Mouse (Mus musculus): ENCODE measurements around the gene Arpc5.
"Not testable (repeated sequence)": the region's sequence is repeated elsewhere in the genome, so short reads cannot be mapped to it uniquely, and the experiment has no call there.

Gene Arpc5

DNA sequence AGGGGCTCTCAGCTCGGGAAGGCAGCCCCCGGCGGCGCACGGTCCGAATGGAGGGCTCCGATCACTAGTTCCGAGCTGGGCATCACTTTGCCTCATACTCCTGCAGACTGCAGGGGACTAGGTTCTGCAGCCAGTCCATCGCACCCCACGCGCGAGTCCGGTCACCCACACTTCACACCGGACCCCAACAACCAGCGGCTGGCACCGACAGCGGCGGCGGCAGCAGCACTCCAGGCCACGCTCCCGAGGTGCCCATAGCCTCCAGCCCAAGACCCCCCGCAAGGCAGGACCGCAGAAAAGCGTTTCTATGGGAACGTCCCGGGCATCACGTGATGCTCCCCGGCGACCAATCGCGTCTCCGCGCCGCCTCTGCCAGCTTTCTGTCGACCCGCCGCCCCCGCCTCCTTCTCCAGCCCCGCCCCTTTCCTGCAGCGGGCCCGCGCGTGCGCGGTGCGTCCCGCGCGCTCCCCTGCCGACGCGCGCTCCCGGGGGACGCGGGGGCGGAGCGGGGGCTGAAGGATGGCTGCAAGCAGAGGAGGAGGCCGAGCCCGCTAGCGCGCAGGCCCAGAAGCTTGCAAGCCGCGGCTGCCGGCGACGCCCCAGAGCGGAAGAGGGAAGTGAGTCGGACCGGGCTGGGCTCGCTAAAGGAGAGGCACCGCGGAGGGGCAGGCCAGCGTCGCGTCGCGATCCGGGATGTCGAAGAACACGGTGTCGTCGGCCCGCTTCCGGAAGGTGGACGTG is at the start of gene Arpc5, which contains the start of gene Rgl1:
Gene Arpc5, plus strand, starts transcription at position 511 of the 741 bp plus-strand sequence.
Gene Rgl1, minus strand, starts transcription at position 320 of the 741 bp plus-strand sequence.
- DNase-seq, result peak; percentile 98

DNA sequence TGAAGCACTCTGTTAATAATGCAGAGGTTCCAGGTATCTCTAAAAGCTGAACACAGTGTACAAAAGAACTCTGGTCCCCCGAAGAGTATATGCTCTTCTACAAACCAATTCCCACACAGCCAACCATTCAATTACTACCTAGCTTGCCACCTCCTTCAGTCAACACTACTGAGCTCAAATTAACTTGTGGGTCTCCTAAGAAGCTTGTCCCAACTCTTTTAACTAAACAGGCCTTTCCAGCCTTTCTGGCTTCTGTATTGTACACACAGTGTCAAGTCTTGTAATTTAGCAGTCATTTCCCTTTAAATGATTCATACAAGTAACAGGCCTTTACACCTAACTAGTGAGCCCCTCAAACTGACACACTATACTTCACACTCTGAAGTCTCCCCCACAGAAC is 49.0 kb upstream of the Arpc5 start:
- DNase-seq, result no peak

DNA sequence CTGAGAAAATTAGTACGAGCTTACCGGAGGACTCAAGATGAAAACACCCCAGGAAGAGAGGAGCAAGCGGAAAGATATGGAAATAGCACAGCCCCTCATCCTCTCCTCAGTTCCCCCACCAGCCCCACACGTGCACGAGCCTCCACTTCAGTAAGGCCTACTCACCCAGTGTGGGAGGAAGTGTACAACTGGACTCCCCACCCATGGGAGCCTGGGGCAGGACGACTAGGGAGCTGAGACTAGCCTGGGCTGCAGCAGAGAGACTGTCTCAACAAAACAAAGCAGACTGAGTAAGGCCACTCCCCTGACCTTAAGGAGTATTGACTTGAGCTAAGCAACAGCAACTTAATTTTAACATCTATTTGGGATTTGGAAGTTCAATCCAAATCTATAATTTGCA is 48.1 kb upstream of the Arpc5 start:
- DNase-seq, result no peak

DNA sequence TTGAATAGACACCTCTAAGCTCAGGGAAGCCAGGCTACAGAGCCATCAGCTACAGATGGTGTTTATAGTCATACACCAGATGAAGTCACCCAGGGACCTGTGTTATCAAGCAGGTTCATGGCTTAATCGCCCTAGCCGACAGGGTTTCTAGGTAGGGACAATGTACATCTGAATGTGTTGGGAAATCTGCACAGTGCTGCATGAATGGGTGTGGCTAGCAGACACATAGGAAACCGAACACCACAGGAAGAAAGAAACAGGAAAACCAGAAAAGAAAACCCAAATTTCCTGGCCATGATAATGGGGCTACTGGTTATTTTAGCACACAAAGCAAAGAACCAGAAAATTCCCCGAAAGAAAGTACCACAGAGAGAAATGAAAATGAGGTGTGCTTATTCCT is 45.4 kb upstream of the Arpc5 start:
- no peak for DNase-seq

DNA sequence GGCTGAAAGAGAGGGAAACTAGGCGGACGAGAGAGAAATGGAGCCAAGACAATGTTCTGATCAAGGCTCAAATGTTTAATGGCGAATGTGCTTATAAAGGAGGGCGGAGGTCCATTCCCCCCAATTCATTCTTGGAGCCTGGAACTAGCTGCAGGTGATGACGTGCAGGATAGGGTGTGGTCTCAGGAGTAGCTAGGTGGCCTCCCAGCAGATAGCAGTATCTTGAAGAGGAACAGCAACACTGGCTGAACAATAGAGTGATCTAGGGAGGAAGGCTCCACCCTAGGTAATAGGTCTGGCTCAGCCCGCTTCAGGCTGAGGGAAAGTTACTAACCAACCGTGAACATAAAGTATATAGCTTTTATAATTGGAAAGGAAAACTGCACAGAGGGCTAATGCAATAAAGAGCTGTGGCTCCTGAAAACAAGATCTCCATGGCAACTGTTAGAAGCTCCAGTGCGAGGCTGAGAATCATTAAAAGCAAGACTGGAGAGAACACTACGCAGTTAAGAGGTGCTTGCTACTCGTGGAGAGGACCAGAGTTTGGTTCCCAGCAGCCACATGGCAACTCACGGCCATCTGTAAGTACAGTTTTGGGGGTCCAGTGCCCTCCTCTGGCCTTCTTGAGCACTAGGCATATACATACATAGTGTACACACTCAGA is 44.7 kb upstream of the Arpc5 start:
- no peak for DNase-seq

DNA sequence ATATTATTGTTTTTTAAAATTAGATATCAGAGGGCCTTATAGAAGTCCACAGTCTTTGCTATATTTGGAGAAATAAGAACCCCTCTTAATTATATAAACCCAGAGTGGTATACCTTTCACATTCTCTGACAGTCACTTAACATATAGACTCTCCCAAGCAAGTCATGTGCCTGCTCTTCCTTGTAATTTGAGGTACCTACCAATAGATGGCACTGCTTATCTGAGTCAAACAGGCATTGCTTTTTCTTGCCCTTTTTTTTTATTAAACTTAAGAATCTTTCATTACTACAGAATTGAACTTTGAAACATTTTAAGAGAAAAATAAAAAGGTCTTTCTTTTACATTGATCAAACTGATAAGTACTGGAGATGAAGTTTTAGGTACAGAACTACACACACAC is 42.1 kb upstream of the Arpc5 start:
- DNase-seq, result no peak

DNA sequence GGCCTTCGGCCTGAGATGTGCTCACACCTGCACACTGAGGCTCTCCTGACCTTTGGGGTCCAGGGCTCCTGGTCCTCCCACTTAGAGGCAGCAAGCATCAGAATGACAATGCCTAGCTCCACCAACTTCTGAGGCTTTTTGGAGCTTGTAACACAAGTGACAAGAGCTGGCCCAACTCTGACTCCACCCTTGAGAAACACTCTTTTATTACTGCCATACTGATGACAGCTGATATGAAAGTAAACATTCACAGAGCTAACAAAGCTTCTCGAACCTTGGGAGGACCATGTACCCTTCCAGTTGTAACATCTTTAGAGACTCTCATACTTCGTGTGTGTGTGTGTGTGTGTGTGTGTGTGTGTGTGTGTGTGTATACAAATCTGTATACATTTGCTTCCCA is 40.2 kb upstream of the Arpc5 start:
- no peak for DNase-seq

DNA sequence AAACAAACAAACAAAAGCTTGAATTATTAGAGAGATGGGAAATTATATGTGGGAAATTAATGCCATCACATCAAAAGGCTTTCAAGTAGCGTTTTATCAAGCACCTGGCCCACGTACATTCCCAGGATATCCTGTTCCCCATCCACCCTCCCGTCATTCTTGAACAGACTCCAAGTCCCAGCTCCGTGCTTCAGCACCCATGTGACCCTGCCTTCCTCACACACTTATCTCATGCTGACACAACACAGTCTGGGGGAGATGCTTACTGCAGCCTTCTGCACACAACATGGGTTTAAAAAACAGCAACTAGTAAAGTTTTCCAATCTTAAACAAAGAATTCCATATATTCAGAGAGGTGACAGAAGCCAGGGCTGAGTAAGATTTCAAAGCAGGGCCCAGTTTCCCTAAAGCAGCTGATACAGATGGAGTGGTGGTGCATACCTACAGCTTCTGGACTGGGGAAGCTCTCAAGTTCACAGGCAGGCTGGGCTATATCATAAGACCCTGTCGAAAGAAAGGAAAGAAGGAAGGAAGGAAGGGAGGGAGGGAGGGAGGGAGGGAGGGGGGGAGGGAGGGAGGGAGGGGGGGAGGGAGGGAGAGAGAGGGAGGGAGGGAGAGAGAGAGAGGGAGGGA is 38.6 kb upstream of the Arpc5 start:
- DNase-seq, result peak; percentile 29

DNA sequence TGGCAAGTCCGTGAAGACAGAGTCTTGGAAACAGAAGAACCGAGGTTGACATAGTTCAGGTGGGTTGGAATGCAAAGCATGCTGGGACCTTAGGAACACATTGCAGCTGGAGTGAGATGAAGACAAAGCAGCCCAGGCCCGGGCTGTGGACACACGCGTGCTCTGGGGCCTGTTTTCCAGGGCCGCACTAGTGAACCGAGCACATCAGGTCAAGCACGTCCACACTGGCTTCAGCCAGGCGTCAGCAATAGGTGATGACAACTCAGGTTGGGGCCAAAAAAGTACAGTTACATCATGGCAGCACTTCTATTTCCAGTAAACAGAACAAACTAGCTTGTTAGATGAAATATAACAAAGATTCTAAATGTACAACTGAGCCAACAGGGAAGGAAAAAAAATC is 27.5 kb upstream of the Arpc5 start:
- no peak for DNase-seq

DNA sequence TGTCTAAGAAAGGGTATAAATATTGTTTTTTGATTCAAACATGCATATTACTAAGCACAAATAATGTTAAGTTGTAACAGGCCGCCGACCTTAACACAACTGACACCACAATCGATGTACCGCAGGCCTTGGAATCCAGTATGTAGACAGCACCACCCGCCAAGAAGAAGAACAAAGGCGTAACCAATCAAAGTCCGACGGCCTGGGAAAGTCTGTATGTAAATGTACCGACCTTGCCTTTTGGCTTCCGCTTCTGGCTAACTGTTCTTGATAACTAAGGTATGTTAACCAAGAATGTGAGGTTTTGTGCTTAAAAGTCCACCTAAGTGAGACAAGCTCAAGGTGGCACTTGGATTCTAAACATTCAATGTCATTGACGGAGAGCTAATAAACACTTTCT is 27.0 kb upstream of the Arpc5 start:
- DNase-seq, result no peak

DNA sequence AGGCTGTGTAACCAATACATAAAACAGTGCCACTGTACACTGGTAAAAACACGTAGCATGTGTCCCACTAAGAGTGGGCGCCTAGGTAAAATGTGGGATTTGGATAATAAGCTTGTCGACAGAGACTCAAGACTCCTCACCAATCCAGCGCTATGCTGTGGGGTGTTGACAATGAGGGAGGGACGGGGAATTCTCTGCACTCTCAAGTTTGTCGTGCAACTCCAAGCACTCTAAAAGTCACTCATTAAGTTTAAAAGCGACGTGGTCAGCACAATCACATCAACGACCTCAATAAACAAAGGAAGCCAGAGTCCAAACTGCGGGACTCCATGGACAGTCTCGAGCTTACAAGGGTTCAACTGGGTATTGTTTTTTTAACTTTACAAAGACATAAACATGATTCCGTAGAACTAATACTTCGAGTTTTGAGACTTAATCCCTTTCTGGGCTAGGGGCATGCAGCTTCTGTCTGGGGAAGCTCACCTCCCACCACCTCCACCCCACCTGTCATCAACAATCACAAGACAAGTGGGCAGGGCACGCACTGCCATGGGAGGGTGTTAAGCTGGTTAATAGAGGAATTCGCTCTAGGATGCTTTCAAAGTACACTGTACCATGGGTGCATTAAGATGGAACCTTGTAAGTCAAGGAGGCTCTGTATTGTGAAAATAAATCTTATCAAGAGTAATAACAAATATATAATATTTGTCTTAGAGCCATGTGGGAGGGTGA is 23.1 kb upstream of the Arpc5 start:
- DNase-seq, result no peak

DNA sequence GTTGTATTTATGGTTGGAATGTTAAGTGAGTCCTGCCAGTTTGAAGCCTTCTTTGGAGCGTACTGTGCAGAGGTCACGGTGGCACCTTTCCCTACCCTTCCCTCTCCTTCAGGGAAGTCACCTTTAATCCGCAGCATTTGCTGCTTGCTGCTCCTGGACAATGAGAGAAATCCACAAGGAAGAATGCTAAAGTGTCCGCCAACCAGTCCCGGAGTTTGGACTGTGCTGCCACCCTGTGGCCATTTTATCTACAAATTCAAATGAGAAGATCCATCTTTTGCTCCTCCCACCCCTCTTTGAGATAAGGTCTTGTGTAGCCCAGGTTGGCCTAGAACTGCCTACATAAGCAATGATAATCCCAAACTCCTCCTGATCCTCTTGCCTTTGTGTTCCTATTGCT is 19.9 kb upstream of the Arpc5 start:
- DNase-seq, result peak; percentile 91

DNA sequence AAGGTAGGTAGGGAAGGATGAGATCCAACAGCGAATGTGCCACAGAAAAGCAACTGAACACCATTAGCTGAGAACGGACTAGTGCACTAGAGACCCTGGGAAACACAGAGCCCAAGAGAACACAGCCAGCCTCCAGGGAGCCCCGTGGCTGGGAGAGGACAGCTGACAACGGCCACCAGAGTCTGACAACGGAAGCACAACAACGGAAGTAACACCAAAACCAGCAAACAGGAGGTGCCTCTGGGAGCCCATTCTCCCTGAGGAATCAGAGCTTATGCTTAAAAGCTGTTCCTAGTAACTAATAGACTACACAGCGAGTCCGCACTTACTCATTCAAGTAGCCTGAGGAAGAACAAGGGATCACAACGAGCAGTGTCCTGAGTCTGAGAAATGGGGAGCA is 17.1 kb upstream of the Arpc5 start:
- DNase-seq, result no peak

DNA sequence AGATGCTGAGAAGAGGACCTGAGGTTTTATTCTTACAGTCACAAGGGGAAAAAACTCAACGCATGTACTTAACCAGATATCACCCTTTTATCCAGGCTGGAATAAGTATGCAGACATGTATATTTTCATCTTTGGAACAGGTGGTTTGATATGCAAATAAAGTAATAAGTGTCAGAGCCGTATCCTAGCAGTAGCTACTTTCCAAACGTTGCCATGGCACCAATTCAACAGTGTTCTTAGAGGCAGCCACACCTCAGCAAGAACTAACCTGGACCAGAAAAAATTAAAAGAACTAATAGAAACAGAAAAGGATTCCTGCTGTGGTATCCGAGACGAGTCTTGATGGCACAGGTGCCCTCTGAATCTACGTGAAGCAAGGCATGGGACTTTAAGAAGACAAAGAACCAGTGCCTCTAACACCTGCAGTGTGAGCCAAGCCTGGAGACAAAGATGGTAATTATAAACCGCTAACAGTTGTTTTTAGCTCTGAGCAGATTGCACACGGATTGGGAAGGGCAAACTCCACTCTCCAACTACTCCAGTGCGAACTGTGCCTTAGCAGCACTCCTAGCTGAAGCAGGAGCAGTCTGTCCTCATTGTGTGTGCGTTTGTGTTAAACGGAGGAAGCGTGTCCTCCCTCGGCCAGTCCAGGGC is 15.9 kb upstream of the Arpc5 start, which contains the start of gene Apobec4:
Gene Apobec4, plus strand, starts transcription at position 240 of the 654 bp plus-strand sequence.
- peak; percentile 24 for DNase-seq

DNA sequence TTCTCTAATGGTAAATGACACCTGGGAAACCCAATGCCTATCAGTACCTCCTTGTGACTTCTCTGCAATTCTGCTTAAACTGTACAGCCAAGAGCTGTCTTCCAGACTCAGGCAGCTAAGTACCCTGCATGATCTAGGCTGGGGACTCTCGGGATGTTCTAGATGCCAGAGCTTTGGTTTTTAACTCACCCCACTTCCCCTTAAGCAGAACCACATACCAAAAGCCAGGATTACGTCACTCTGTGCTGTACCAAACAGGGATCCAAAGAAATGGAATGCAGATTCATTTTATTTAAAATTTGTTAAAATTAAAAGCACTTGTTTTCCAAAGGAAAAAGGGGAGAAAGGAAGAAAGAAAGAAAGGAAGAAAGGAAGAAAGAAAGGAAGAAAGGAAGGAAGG is 4.6 kb upstream of the Arpc5 start:
- no peak for DNase-seq

DNA sequence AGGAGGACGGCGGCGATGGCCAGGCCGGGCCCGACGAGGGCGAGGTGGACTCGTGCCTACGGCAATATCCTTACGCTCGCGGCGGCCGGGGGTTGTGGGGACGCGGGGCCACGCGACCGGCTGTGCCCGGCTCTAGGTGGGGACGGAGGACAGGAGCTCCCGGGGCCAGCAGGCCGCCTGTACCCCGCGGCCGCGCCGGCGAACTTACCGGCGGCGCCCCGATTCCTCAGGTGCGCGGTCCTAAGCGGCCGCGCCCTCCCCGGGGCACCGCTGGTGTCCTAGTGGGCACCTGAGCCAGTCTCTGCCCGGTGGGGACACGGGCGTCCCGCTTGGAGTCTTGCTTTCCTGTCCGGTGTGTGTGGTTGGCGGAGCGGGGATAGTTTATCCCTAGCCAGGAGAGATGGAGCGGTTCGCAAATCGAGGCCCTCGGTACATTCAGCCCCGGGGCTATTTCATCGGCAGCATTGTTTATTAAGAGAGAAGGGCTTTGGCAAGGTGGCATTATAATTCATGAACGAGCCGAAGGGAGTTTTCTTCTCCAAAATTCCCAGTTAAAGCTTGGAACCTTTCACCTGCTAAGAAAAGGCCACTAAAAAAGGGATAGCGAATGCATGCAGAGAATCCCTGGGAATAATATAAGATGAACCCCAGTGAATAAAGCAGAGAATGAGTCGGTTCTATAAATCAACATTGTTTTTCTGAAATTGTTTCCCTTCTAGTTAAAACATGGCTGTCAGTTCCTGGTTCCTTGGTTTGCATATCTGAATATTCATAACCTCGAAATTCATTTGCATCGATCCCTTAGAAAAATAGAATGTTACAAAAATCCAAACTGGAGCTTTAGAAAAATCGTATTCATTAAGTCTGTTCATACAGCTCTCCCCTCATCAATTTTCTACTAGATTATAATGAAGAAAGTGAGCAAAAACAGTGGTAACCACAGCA is 734 bp downstream of the Arpc5 start:
- DNase-seq, result no peak

DNA sequence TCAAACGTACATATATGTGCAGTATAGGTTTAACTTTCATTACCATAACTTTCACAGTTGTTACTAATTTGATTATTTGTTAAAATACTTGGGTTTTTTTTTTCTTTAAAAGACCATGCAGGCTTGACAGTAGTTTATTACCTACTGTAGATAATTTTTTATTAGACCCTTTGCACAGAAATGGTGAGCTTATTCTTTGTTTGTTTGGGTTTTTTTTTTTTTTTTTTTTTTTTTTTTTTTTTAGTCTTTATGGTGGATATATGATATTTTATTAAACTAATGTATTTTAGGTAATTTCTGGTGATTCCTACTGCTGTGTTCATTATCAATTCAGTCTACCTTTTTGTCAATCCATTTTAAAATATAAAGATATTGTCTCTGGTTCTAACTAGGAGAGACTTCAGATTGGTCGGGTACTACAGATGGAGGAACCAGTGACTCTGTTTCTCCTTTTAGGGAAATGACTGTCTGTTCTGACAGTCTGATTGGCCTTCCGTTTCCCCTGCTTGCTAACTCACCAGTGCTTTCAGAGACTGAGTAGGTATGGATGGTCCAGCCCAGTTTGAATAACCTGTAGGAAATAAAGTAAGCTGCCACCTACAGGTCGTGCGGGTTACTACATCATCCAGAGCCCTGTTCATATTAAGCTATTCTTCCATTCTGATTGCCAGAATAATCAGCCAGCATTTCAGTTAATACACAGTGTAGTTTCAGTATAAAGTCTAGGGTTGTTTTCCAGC is 1.6 kb downstream of the Arpc5 start:
- peak; percentile 89 for DNase-seq

DNA sequence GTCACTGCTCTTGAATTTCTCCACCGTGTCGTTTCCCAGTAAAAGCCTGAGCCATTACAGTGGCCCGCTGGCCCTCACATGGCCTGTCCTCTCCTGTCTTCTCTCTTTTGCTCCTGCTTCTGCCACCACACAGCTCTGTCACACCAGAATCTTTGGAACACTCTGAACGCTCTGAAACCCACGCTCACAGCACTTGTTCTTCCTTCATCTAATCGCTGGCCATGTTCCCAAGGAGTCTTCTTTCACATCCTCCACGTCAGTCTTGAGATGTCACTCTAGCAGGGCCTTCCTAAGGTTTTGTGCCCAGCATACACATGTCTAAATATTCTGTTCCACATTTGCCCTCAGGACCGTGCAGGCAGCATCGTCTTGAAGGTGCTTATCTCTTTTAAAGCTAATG is 4.7 kb downstream of the Arpc5 start:
- no peak for DNase-seq

DNA sequence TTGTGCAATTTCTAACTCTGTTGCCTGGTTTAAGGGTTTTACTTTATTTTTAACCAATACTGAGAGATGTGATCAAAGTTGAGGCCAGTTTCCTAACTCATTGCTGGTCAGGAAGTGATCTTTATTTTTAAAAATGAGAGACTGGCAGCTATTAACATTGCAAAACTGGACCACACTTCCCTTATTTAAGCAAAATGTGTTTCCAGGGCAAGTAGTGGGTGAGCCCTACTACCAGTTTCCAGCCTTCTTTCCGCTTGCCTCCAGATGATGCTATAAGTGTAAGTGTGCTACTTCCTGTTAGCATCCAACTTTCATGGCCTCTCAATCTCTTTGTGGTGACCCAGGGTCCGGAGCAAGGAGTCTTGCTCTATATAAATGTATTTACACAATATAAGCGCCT is 8.3 kb downstream of the Arpc5 start:
- DNase-seq, result not testable (repeated sequence)

DNA sequence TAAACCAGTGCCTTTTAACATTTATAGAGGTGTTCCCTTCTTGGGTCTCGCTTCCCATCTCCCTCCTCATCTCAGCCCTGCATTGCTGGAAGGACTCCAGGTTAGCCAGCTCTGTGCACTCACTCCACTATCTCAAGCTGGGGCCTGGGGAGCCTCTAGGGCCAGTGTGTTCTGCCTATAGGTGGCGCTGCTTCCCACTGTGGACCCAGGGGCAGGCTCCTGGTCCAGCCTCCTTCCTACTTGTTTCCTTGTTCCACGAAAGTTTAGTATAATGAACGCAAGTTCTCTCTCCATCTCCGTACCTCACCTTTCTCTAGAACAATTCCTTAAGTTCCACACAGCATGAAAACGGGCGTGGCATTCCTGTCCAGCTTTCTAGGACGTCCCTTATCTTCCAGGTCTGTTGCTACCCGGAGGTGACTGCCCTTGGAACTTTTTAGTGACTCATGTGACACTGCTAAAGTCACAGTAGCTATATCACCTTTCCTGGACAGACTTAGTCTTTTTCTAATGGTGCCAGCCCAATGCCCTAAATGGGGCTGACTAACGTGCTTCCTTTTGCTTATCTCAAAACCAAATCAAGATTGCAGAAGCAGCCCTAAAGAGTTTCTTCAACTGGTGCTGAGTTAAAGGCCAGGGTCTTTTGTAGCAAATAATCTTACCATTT is 12.9 kb downstream of the Arpc5 start:
- peak; percentile 77 for DNase-seq
